Mouse (Mus musculus): ENCODE measurements at regions not wholly inside any gene's neighbourhood (a gene's known extent, or its start where the extent isn't known, plus 50 kb on each side); places are given as distances from the start of the nearest gene placed in this dataset.
"Not testable (repeated sequence)": the region's sequence is repeated elsewhere in the genome, so short reads cannot be mapped to it uniquely, and the experiment has no call there.

DNA sequence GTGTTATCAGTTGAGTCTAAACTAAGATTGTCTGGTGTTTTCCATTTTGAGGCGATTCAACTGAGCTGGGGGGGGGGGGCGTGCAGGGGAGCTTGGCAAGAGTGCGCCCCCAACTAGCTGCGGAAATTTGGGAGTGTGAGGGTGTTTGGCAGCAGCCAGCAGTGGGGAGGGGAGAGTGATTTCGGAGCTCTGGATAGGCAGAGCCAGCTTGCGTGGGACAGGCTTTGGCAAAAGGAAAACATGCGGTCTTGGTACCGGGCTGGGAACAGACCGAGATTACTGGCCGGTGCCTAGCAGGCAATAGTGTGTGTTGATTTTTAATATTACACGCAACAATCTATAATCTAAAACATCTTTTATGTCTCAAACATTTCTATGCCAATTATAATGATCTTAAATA, 199.4 kb upstream of the Cdk6 start:
- 89% methylated on average over 11 of the region's 11 CpGs for WGBS
- not testable (repeated sequence) for H3K27ac ChIP-seq

GRCm38 (mm10) chr5:3146544-3147295, 194.6 kb upstream of the Cdk6 start:
- H3K4me3 ChIP-seq (replicated peaks); H3K4me1 ChIP-seq (replicated peaks); H3K27me3 ChIP-seq (replicated peaks); H3K9me3 ChIP-seq; H3K36me3 ChIP-seq; H3K27ac ChIP-seq; H3K4me2 ChIP-seq (replicated peaks); H3K9ac ChIP-seq: not testable (repeated sequence)
- 55% methylated on average over 10 of the region's 11 CpGs for WGBS
- ATAC-seq: peak; percentile 78

More for the DNA sequence above, 199.4 kb upstream of the Cdk6 start:
- ATAC-seq; H3K4me2 ChIP-seq (replicated peaks); H3K4me1 ChIP-seq (replicated peaks); H3K9ac ChIP-seq; H3K9me3 ChIP-seq; H3K4me3 ChIP-seq (replicated peaks); H3K27me3 ChIP-seq (replicated peaks); H3K36me3 ChIP-seq: not testable (repeated sequence)

DNA sequence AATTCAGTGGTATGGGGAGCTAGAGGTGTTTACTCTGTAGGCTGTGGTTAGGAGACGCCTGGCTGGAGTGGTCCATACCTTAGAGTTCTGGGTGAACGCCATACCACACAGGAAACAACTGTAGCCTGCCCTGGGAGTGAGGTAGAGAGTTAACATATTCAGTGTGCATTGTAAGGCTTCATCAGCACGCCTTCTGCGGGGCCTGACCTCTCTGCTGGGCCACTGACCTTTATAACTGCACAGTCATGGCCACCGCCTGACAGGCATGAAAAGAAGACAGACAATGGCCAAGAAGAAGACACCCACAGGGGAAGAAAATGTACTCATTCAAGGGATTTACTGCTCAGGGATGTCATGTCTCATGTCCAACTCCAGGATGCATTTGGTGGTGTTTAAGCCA, 191.4 kb upstream of the Cdk6 start:
- ATAC-seq, H3K36me3 ChIP-seq: not testable (repeated sequence)
- 80% methylated on average over 5 of the region's 5 CpGs for WGBS

DNA sequence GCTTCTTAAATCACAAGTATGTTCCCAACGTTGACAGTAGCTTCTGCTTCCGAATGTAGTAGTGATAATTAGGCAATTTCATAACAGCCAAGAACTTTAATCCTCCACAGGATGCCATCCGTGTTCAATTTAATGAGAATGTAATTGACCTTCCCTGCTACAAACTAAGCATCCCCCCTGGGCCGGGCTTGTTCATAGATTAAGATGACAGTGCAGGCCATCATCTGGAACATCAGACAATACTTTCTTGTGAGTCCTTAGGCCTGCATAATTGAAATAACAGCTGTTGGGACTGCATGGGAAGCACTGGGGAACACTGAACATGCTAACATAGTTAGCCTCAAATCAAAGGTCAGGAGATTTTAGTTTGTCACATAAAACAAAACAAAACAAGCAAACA, 190.5 kb upstream of the Cdk6 start:
- H3K9me3 ChIP-seq; H3K36me3 ChIP-seq; H3K27ac ChIP-seq; H3K9ac ChIP-seq; H3K4me2 ChIP-seq (replicated peaks); ATAC-seq; H3K27me3 ChIP-seq (replicated peaks); H3K4me3 ChIP-seq (replicated peaks); H3K4me1 ChIP-seq (replicated peaks): not testable (repeated sequence)
- 78% methylated on average over 4 of the region's 4 CpGs for WGBS

More for the DNA sequence above, 191.4 kb upstream of the Cdk6 start:
- H3K4me1 ChIP-seq (replicated peaks); H3K9me3 ChIP-seq; H3K27ac ChIP-seq; H3K4me2 ChIP-seq (replicated peaks); H3K27me3 ChIP-seq (replicated peaks); H3K4me3 ChIP-seq (replicated peaks); H3K9ac ChIP-seq: not testable (repeated sequence)

DNA sequence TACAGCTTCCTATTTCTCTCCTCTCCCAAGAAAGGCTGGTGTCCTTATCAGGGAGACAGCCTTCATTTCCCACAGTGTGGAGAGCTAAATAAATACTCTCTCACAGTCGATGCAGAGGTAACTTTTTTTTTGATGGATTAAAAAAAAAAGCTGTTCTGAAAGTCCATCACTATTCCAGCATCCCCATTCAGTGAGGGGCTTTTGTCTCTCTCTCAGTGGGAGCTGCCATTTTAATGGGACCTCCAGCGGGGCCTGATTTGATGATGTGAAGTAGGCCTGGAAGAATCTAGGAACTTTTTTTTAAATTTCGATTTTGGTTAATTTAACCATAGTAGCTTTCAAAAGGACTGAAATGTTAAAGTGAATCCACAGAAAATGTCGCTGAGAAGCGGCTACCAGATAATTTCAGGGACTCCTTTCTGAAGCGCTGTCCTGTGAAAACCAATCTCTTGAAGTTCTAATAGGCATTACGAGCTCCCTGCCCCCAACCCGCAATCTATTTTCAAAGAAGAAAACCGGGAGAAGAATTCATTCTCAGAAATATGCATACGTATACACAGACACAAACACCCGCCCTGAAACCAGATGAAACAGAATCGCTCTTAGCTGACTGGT, 189.6 kb upstream of the Cdk6 start:
- H3K4me3 ChIP-seq (replicated peaks); ATAC-seq; H3K9ac ChIP-seq; H3K9me3 ChIP-seq; H3K36me3 ChIP-seq; H3K27ac ChIP-seq; H3K4me1 ChIP-seq (replicated peaks); H3K27me3 ChIP-seq (replicated peaks): not testable (repeated sequence)
- peak overlapping the region; percentile 57 for H3K4me2 ChIP-seq (replicated peaks)
- 24% methylated on average over 12 of the region's 12 CpGs for WGBS

GRCm38 (mm10) chr5:3152149-3152865, 189.0 kb upstream of the Cdk6 start:
- not testable (repeated sequence) for H3K27me3 ChIP-seq (replicated peaks); H3K9ac ChIP-seq; H3K4me1 ChIP-seq (replicated peaks); H3K27ac ChIP-seq; H3K9me3 ChIP-seq; H3K36me3 ChIP-seq
- peak; percentile 63 for ATAC-seq
- H3K4me2 ChIP-seq (replicated peaks): peak overlapping the region; percentile 57
- WGBS: 25% methylated on average over 26 of the region's 26 CpGs
- H3K4me3 ChIP-seq (replicated peaks): peak overlapping the region; percentile 20

DNA sequence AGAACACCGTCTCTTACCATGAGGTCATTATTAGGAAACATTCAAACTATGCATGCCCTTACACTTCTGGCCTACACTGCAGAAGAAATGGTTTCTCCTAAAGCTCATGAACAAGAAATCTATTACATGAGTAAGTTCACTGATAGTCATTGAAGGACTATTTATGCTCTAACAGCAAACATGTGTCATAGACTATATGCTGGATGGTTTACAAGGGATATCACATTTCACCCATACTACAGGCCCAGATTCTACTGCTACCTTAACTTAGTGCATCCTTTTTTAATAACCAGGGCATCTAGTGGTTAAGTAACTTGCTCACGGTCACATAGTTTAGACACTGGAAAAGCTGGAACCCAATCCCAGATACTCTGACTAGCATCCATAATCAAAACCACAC, 175.8 kb upstream of the Cdk6 start:
- H3K36me3 ChIP-seq; H3K4me2 ChIP-seq (replicated peaks); H3K27me3 ChIP-seq (replicated peaks); H3K9ac ChIP-seq; H3K4me3 ChIP-seq (replicated peaks); H3K27ac ChIP-seq; H3K9me3 ChIP-seq; H3K4me1 ChIP-seq (replicated peaks); ATAC-seq: not testable (repeated sequence)
- WGBS: 88% methylated on average over 2 of the region's 2 CpGs

- not testable (repeated sequence) for H3K9me3 ChIP-seq; H3K27me3 ChIP-seq (replicated peaks); ATAC-seq; H3K4me3 ChIP-seq (replicated peaks); H3K36me3 ChIP-seq; H3K9ac ChIP-seq; H3K27ac ChIP-seq; H3K4me2 ChIP-seq (replicated peaks); H3K4me1 ChIP-seq (replicated peaks)
- WGBS: 76% methylated on average over 2 of the region's 2 CpGs
These were observed 174.8 kb upstream of the Cdk6 start for GRCm38 (mm10) chr5:3166496-3166895.

DNA sequence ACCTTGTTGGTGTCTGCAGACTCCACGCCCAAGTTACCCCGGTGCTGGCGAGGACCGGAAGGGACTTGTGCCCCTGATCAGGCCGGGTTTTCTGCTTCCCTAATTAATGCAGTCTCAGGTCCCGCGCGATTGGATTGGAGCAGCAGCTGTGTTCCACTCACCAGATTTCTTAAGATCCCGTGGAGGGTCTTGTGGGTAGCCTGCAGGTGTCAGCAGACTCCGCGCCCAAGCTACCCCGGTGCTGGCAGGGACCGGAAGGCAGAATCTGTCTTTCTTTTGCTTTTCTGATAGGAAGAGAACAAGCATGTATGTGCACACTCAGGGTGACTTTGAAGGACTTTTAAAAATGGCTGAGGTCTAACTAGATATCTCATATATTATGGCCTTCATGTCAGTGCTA, 147.7 kb upstream of the Cdk6 start:
- not testable (repeated sequence) for H3K4me3 ChIP-seq (replicated peaks); H3K27me3 ChIP-seq (replicated peaks); H3K9me3 ChIP-seq; H3K27ac ChIP-seq; H3K9ac ChIP-seq; ATAC-seq; H3K4me2 ChIP-seq (replicated peaks); H3K36me3 ChIP-seq; H3K4me1 ChIP-seq (replicated peaks)
- WGBS: 90% methylated on average over 13 of the region's 13 CpGs

DNA sequence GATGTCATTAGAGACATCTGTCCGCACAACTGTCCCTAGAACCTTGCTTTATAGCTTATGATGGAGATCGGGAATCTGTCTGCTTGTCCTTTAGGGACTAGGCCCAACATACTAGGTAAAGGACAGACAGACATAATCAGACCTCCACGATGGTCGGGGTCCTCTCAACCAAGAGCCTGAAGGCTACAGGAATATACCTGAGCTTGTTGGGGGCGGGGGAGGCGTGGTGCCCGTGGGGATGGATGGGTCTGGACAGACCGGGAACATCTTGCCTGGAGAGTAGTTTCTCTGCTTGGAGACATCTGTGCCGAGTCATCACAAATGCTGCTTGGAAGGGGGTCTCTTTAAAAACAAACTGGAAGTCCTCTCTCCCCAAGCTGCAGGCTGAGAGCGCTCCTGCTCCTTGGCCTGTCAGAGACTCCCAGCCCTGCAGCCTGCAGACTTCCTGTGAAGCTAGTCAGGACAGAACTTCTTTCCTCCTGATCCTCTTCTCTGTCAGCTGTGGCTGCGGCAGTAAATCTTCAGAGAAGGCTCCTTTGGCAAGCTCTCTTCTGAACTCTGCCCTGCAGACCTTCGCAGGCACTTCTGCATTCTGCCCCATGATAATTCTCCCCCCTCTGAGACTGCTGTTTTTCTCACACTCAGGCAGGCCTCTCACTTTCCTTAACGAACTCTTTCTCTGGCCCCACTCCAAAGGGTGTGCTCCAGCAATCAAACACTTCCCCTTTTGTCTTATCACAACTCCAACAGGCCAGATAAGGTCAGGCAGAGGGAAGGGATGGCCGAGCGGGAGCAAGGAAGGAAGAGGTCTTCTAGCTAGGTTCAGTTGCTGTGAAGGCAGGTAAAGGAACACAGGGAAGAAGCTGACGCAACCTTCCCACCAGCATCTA, 143.1 kb upstream of the Cdk6 start:
- Histone ChIP-seq H3K36me3 (no peaks in the 10 kb centered on the region), H3K9ac (no peak overlapping the region), H3K9me3 (no peaks in the 10 kb centered on the region), H3K4me3 (replicated peaks) (no peak overlapping the region), H3K27me3 (replicated peaks) (no peaks in the 10 kb centered on the region), H3K4me2 (replicated peaks) (peak overlapping the region; percentile 35), H3K4me1 (replicated peaks) (peaks cover 11% of the 10 kb centered on the region), H3K27ac (peak overlapping the region; percentile 49)
- WGBS: 35% methylated on average over 16 of the region's 16 CpGs
- peak; percentile 96 for ATAC-seq

DNA sequence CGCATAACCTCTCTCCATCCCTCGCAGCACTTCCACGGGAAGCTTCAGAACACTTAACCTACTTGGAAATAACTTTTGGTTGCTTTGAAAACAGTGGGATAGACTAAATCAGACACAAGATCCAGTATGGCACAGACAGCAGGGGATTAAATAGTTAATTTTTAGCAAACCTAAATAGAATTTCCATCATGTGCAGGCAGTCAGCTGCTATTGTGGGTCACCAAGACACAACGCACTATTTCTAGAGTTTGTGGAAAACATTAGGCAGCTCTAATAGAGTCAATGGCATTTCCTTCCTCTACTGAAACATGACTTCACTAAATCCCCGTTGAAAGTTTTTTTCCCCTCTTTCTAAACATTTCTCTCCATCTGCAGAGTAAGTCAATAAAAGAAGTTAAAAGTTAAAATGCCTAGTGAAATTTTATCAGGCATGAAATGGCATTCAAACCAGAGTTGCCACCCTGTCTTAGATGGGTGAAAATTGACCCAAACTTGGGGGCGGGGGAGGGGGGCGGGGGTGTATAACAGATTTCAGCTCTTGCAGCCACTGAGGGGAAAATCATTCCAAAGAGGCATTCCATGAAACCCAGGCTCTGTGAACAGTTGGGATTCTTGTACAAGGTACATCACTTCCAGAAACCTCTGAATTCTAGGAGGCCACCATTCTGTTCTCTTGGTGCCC, 142.3 kb upstream of the Cdk6 start:
- not testable (repeated sequence) for H3K4me3 ChIP-seq (replicated peaks); H3K36me3 ChIP-seq; H3K27me3 ChIP-seq (replicated peaks); H3K9ac ChIP-seq; H3K9me3 ChIP-seq
- Histone ChIP-seq H3K27ac (peak overlapping the region; percentile 49; the same call in 1 of the 2 replicates), H3K4me2 (replicated peaks) (peak overlapping the region; percentile 35; the same call in 1 of the 2 replicates), H3K4me1 (replicated peaks) (peaks cover 11% of the 10 kb centered on the region)
- ATAC-seq: peak; percentile 46
- WGBS: 46% methylated on average over 7 of the region's 7 CpGs

GRCm38 (mm10) chr5:3206160-3206559, 135.1 kb upstream of the Cdk6 start:
- 62% methylated on average over 5 of the region's 5 CpGs for WGBS
- H3K4me1 ChIP-seq (replicated peaks): not testable (repeated sequence)
- peak; percentile 70; the same call in 1 of the 2 replicates for ATAC-seq

More at GRCm38 (mm10) chr5:3206160-3206559, 135.1 kb upstream of the Cdk6 start:
- H3K27me3 ChIP-seq (replicated peaks); H3K27ac ChIP-seq; H3K4me2 ChIP-seq (replicated peaks); H3K9me3 ChIP-seq; H3K36me3 ChIP-seq; H3K4me3 ChIP-seq (replicated peaks); H3K9ac ChIP-seq: not testable (repeated sequence)

Data from intestine, embryonic 15.5 days (tissue).